Mouse (Mus musculus) liver, postnatal 0 days (tissue): ENCODE results near the gene Matn1. TPM values are rescaled to one million over a fixed set of nuclear protein-coding genes. Genes with fewer than 3 reads are reported as not detected.

Source experiments
- ATAC-seq: fragments of 200-750 bp; cut with Nextera tagmentation; 2 replicates; pipeline ENCODE4 v1.8.0; 2017; ENCODE audit warnings: mild to moderate bottlenecking, moderate library complexity
- DNase-seq: peaks from one replicate; pipeline ENCODE4 v3.0.0-alpha.2; 2016
- H3K27ac ChIP-seq: fragments of 300-500 bp; sonication (generic); 2 replicates; pipeline ENCODE4 v1.5.1; 2014; ENCODE audit warnings: antibody characterized with exemption, moderate library complexity, mild to moderate bottlenecking, low read depth
- H3K27me3 ChIP-seq: fragments of 300-500 bp; sonication (generic); 2 replicates; pipeline ENCODE4 v1.6.1; 2014; ENCODE audit warnings: low read length, control low read depth, mixed read lengths; ENCODE audit not compliant: insufficient read depth
- H3K36me3 ChIP-seq: fragments of 300-500 bp; sonication (generic); replicated peaks from 2 replicates; pipeline ENCODE4 v1.6.1; 2014; ENCODE audit warnings: mild to moderate bottlenecking, control low read depth, low read length, moderate library complexity, mixed read lengths; ENCODE audit not compliant: insufficient read depth
- H3K4me1 ChIP-seq: fragments of 300-500 bp; sonication (generic); 2 replicates; pipeline ENCODE4 v1.6.1; 2014; ENCODE audit warnings: antibody characterized with exemption, mild to moderate bottlenecking, control low read depth; ENCODE audit not compliant: insufficient read depth
- H3K4me2 ChIP-seq: fragments of 300-500 bp; sonication (generic); 2 replicates; pipeline ENCODE4 v1.6.1; 2014; ENCODE audit warnings: low read depth, mild to moderate bottlenecking, low read length, moderate library complexity, mixed read lengths
- H3K4me3 ChIP-seq: fragments of 300-500 bp; sonication (generic); 2 replicates; pipeline ENCODE4 v1.5.1; 2014; ENCODE audit warnings: low read depth, low read length
- H3K9ac ChIP-seq: fragments of 300-500 bp; sonication (generic); replicated peaks from 2 replicates; pipeline ENCODE4 v1.6.1; 2014; ENCODE audit warnings: mild to moderate bottlenecking, moderate library complexity
- H3K9me3 ChIP-seq: fragments of 300-500 bp; sonication (generic); 2 replicates; pipeline ENCODE4 v1.6.1; 2016; ENCODE audit warnings: mild to moderate bottlenecking, control low read depth, low read length, mixed read lengths
- CTCF ChIP-seq: sonication (generic); IDR thresholded peaks from 2 replicates; pipeline ENCODE4 v1.5.1; 2016; ENCODE audit warnings: antibody characterized with exemption, low read depth
- EP300 ChIP-seq: IDR thresholded peaks from 2 replicates; pipeline ENCODE4 v1.6.1; 2016; ENCODE audit warnings: antibody characterized with exemption, low read depth, mild to moderate bottlenecking
- WGBS: fragments of 180-500 bp; shearing (Covaris S2); extraction: QIAGEN DNeasy Blood & Tissue Kit; methylation state at CpG from one replicate; pipeline ENCODE4 v1.1.7; 2014; ENCODE audit not compliant: insufficient replicate concordance; 5-methylcytosine and 5-hydroxymethylcytosine counted together
- polyA plus RNA-seq: library from polyadenylated mRNA; unstranded; fragments of >200 nt; fragmentation: Nextera tagmentation; extraction: Ambion mirVana; gene quantifications from 2 replicates; pipeline ENCODE4 v1.2.1, GENCODE M21; 2015

Matn1 gene
- polyA plus RNA-seq, 1 experiment from 2014 or later = not detected

- 0 out of 2 replicates have a peak, but pooled peaks have one; percentile 17 for ATAC-seq
- no peak for DNase-seq
Observed at GRCm38 (mm10) chr4:130919750-130920356, 24.3 kb upstream of the Matn1 start.

GRCm38 (mm10) chr4:130920951-130921693 lies 23.1 kb upstream of the Matn1 start:
- no peak overlapping the region for H3K4me3 ChIP-seq
- ATAC-seq (peak; percentile 62), DNase-seq (peak; percentile 65)

More at GRCm38 (mm10) chr4:130919750-130920356, 24.3 kb upstream of the Matn1 start:
- Histone ChIP-seq H3K27ac (0 out of 2 replicates have a peak overlapping the region, but pooled peaks have one; percentile 22), H3K4me1 (peaks cover 25% of the 10 kb centered on the region), H3K4me3 (no peak overlapping the region), H3K27me3 (no peaks in the 10 kb centered on the region), H3K4me2 (peak overlapping the region; percentile 22; the same call in 1 of the 2 replicates), H3K9ac (no peak overlapping the region), H3K9me3 (no peaks in the 10 kb centered on the region), H3K36me3 (0 out of 2 replicates have a peak, but pooled peaks cover 4% of the 10 kb centered on the region)
- 53% methylated on average over 9 of the region's 9 CpGs for WGBS
- no peak for TF ChIP-seq CTCF
- no peak for TF ChIP-seq EP300

DNA sequence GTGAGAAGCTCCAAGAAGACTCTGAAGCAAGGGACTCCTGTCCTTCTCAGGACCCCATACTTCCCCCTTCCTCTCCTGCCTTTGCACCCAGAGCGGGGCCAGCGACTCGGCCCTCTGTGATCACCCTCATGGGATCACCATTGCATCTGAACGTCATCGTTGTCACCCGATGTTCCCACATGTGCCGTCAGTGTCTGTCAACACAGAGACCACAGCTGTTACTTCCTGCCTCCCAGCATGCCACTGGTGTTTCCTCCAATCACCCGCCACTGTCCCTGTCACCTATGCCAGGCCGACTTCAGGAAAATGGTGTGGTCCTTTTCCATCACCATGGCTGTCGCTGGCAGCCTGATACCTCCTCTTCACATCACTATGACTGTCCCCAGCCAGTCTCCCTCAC lies 22.2 kb upstream of the Matn1 start:
- peaks cover 24% of the 10 kb centered on the region for H3K4me1 ChIP-seq
- H3K9me3 ChIP-seq = no peaks in the 10 kb centered on the region
- peaks cover 8% of the 10 kb centered on the region; the same call in 1 of the 2 replicates for H3K36me3 ChIP-seq
- no peak overlapping the region for H3K9ac ChIP-seq
- H3K4me3 ChIP-seq = no peak overlapping the region
- no peaks in the 10 kb centered on the region for H3K27me3 ChIP-seq
- no peak for DNase-seq
- no peak for ATAC-seq
- no peak for TF ChIP-seq EP300
- no peak for TF ChIP-seq CTCF
- no peak overlapping the region for H3K27ac ChIP-seq
- WGBS = 49% methylated on average over 10 of the region's 10 CpGs
- H3K4me2 ChIP-seq = no peak overlapping the region

More at GRCm38 (mm10) chr4:130920951-130921693, 23.1 kb upstream of the Matn1 start:
- peak overlapping the region; percentile 24 for H3K4me2 ChIP-seq
- TF ChIP-seq CTCF = no peak
- no peak for TF ChIP-seq EP300
- H3K27me3 ChIP-seq = no peaks in the 10 kb centered on the region
- H3K9me3 ChIP-seq = no peaks in the 10 kb centered on the region
- H3K27ac ChIP-seq = peak overlapping the region; percentile 48
- no peak overlapping the region; the same call in 1 of the 2 replicates for H3K9ac ChIP-seq
- H3K36me3 ChIP-seq = 0 out of 2 replicates have a peak, but pooled peaks cover 8% of the 10 kb centered on the region
- peaks cover 25% of the 10 kb centered on the region for H3K4me1 ChIP-seq
- WGBS = 21% methylated on average over 12 of the region's 12 CpGs

DNA sequence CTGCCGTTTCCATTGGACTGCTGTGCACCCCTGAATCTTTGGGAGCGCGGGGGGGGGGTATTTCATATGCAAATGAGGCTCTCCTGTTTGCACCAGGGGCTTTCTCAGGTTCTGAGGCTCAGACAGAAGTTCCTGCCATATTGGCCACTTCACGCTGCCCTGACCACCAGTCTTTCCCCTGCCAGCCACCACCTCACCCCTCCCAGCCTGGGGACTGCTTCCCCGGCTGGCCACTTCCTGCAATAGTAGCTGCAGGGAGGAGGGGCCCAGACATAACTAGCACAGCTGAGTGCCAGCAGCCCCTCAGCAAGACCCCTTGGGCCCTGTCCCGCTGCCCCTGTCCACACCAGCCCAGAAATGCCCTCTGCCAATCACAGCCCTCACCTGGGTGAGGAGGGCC lies 17.9 kb upstream of the Matn1 start:
- no peak overlapping the region for H3K27ac ChIP-seq
- peaks cover 21% of the 10 kb centered on the region for H3K36me3 ChIP-seq
- TF ChIP-seq CTCF (no peak), EP300 (no peak)
- DNase-seq (no peak), ATAC-seq (no peak)
- no peaks in the 10 kb centered on the region for H3K9me3 ChIP-seq
- no peak overlapping the region for H3K4me3 ChIP-seq
- H3K4me2 ChIP-seq = no peak overlapping the region
- H3K4me1 ChIP-seq = peaks cover 2% of the 10 kb centered on the region; the same call in 1 of the 2 replicates
- no peaks in the 10 kb centered on the region for H3K27me3 ChIP-seq
- WGBS = 50% methylated on average over 6 of the region's 6 CpGs
- no peak overlapping the region for H3K9ac ChIP-seq

DNA sequence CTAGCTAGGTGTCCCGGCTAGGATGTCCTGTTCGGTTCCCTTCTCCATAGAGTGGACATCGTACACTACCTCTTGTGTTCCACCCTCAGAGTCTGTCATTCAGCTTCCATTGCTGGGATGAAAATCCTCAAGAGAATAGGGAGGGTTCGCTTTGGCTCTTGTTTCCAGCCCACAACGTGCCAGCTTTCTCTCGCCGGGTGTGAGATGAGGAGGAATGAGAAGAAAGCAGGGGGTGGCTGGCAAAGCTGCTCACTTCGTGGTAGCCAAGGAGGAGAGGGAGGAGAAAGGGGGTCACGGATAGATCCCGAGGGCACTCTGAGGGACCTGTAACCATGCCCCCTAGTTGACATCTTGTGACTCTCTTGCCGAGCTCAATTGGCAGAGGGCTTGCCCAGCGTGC lies 16.4 kb upstream of the Matn1 start:
- TF ChIP-seq CTCF (no peak), EP300 (no peak)
- Histone ChIP-seq H3K9me3 (no peaks in the 10 kb centered on the region), H3K4me2 (no peak overlapping the region), H3K4me3 (no peak overlapping the region), H3K27ac (no peak overlapping the region), H3K9ac (no peak overlapping the region), H3K27me3 (no peaks in the 10 kb centered on the region), H3K36me3 (peaks cover 26% of the 10 kb centered on the region), H3K4me1 (no peaks in the 10 kb centered on the region)
- 81% methylated on average over 12 of the region's 12 CpGs for WGBS
- DNase-seq = no peak
- ATAC-seq = no peak

- ATAC-seq (no peak), DNase-seq (no peak)
- Histone ChIP-seq H3K36me3 (no peaks in the 10 kb centered on the region), H3K4me2 (no peak overlapping the region), H3K9me3 (no peaks in the 10 kb centered on the region), H3K27ac (no peak overlapping the region), H3K9ac (no peak overlapping the region), H3K4me1 (no peaks in the 10 kb centered on the region), H3K4me3 (no peak overlapping the region), H3K27me3 (no peaks in the 10 kb centered on the region)
- WGBS = 48% methylated on average over 14 of the region's 14 CpGs
- TF ChIP-seq EP300 = no peak
- no peak for TF ChIP-seq CTCF
Observed at GRCm38 (mm10) chr4:130942644-130943043, 1.5 kb upstream of the Matn1 start.
